Mouse (Mus musculus) neural tube, embryonic 11.5 days (tissue): ENCODE measurements at regions not wholly inside any gene's neighbourhood (a gene's known extent, or its start where the extent isn't known, plus 50 kb on each side); places are given as distances from the start of the nearest gene placed in this dataset.

ENCODE experiments used
- ATAC-seq: fragments of 200-750 bp; cut with Nextera tagmentation; 2 replicates; pipeline ENCODE4 v1.8.0; 2017; ENCODE audit warnings: moderate number of reproducible peaks, mild to moderate bottlenecking, moderate TSS enrichment, moderate library complexity; ENCODE audit not compliant: insufficient read depth, low FRiP score, low TSS enrichment
- DNase-seq: peaks from one replicate; pipeline ENCODE4 v3.0.0-alpha.2; 2015; ENCODE audit warnings: low spot score
- H3K27ac ChIP-seq: fragments of 300-500 bp; sonication (generic); 2 replicates; pipeline ENCODE4 v1.5.1; 2014; ENCODE audit warnings: low read depth, mild to moderate bottlenecking, low read length
- H3K27me3 ChIP-seq: fragments of 300-500 bp; sonication (generic); 2 replicates; pipeline ENCODE4 v1.6.1; 2014; ENCODE audit warnings: mild to moderate bottlenecking, low read length, mixed read lengths; ENCODE audit not compliant: control insufficient read depth, insufficient read depth
- H3K36me3 ChIP-seq: fragments of 300-500 bp; sonication (generic); 2 replicates; pipeline ENCODE4 v1.6.1; 2014; ENCODE audit warnings: mild to moderate bottlenecking, low read length, moderate library complexity, mixed read lengths; ENCODE audit not compliant: control insufficient read depth, insufficient read depth
- H3K4me1 ChIP-seq: fragments of 300-500 bp; sonication (generic); 2 replicates; pipeline ENCODE4 v1.6.1; 2014; ENCODE audit warnings: low read length, mixed read lengths; ENCODE audit not compliant: control insufficient read depth, insufficient read depth
- H3K4me2 ChIP-seq: fragments of 300-500 bp; sonication (generic); 2 replicates; pipeline ENCODE4 v1.6.1; 2014; ENCODE audit warnings: low read depth, mild to moderate bottlenecking, moderate library complexity
- H3K4me3 ChIP-seq: fragments of 300-500 bp; sonication (generic); 2 replicates; pipeline ENCODE4 v1.5.1; 2014; ENCODE audit warnings: low read depth, low read length
- H3K9ac ChIP-seq: fragments of 300-500 bp; sonication (generic); 2 replicates; pipeline ENCODE4 v1.6.1; 2014; ENCODE audit warnings: mild to moderate bottlenecking, low read length
- H3K9me3 ChIP-seq: fragments of 300-500 bp; sonication (generic); 2 replicates; pipeline ENCODE4 v1.6.1; 2016; ENCODE audit warnings: low read length; ENCODE audit not compliant: control insufficient read depth
- WGBS: fragments of 180-500 bp; shearing (Covaris S2); extraction: QIAGEN DNeasy Blood & Tissue Kit; methylation state at CpG from one replicate; pipeline ENCODE4 v1.1.7; 2014; 5-methylcytosine and 5-hydroxymethylcytosine counted together

- 67% methylated on average over 4 of the region's 4 CpGs for WGBS
- DNase-seq (no peak), ATAC-seq (no peak)
- H3K27me3 ChIP-seq: no peaks in the 10 kb centered on the region
- no peak overlapping the region for H3K27ac ChIP-seq
- H3K4me3 ChIP-seq: no peak overlapping the region
- H3K4me2 ChIP-seq: no peak overlapping the region
- no peaks in the 10 kb centered on the region for H3K9me3 ChIP-seq
- H3K9ac ChIP-seq: no peak overlapping the region
- H3K4me1 ChIP-seq: no peaks in the 10 kb centered on the region
- H3K36me3 ChIP-seq: no peaks in the 10 kb centered on the region
Observed at GRCm38 (mm10) chr8:33026973-33027372, 401.5 kb upstream of the 5930422O12Rik start.

- Histone ChIP-seq H3K36me3 (no peaks in the 10 kb centered on the region), H3K4me2 (no peak overlapping the region), H3K27me3 (no peaks in the 10 kb centered on the region), H3K27ac (no peak overlapping the region), H3K4me1 (no peaks in the 10 kb centered on the region), H3K4me3 (no peak overlapping the region), H3K9me3 (no peaks in the 10 kb centered on the region), H3K9ac (no peak overlapping the region)
- 82% methylated on average over 3 of the region's 3 CpGs for WGBS
- DNase-seq: no peak
- ATAC-seq: no peak
Observed at GRCm38 (mm10) chr8:33029453-33029852, 399.1 kb upstream of the 5930422O12Rik start.

- H3K9me3 ChIP-seq: peaks cover 4% of the 10 kb centered on the region; the same call in 1 of the 2 replicates
- no peaks in the 10 kb centered on the region for H3K36me3 ChIP-seq
- no peak for DNase-seq
- WGBS: 78% methylated on average over 8 of the region's 8 CpGs
- H3K4me2 ChIP-seq: no peak overlapping the region
- no peaks in the 10 kb centered on the region for H3K27me3 ChIP-seq
- no peak overlapping the region for H3K4me3 ChIP-seq
- no peak overlapping the region for H3K27ac ChIP-seq
- ATAC-seq: no peak
- no peaks in the 10 kb centered on the region for H3K4me1 ChIP-seq
- no peak overlapping the region for H3K9ac ChIP-seq
Observed at GRCm38 (mm10) chr8:33052017-33052416, 376.5 kb upstream of the 5930422O12Rik start.

- ATAC-seq (no peak), DNase-seq (no peak)
- H3K4me3 ChIP-seq: no peak overlapping the region
- WGBS: 93% methylated on average over 3 of the region's 3 CpGs
- H3K9ac ChIP-seq: no peak overlapping the region
- H3K4me2 ChIP-seq: no peak overlapping the region
- no peaks in the 10 kb centered on the region for H3K36me3 ChIP-seq
- H3K9me3 ChIP-seq: no peaks in the 10 kb centered on the region
- no peaks in the 10 kb centered on the region for H3K27me3 ChIP-seq
- H3K27ac ChIP-seq: no peak overlapping the region
- no peaks in the 10 kb centered on the region for H3K4me1 ChIP-seq
Observed at GRCm38 (mm10) chr8:33065566-33065965, 362.9 kb upstream of the 5930422O12Rik start.

GRCm38 (mm10) chr8:33066168-33066567 lies 362.3 kb upstream of the 5930422O12Rik start:
- 88% methylated on average over 6 of the region's 6 CpGs for WGBS
- ATAC-seq: no peak
- no peaks in the 10 kb centered on the region for H3K4me1 ChIP-seq

GRCm38 (mm10) chr8:33067453-33068039 lies 361.0 kb upstream of the 5930422O12Rik start:
- no peaks in the 10 kb centered on the region for H3K27me3 ChIP-seq
- no peak overlapping the region for H3K4me3 ChIP-seq
- H3K36me3 ChIP-seq: no peaks in the 10 kb centered on the region
- no peak overlapping the region for H3K4me2 ChIP-seq
- no peak for ATAC-seq
- WGBS: 75% methylated on average over 8 of the region's 8 CpGs
- H3K4me1 ChIP-seq: no peaks in the 10 kb centered on the region
- H3K27ac ChIP-seq: no peak overlapping the region
- H3K9ac ChIP-seq: no peak overlapping the region
- no peak for DNase-seq
- H3K9me3 ChIP-seq: no peaks in the 10 kb centered on the region

More at GRCm38 (mm10) chr8:33066168-33066567, 362.3 kb upstream of the 5930422O12Rik start:
- Histone ChIP-seq H3K27me3 (no peaks in the 10 kb centered on the region), H3K4me3 (no peak overlapping the region), H3K9me3 (no peaks in the 10 kb centered on the region), H3K9ac (no peak overlapping the region), H3K27ac (no peak overlapping the region), H3K36me3 (no peaks in the 10 kb centered on the region), H3K4me2 (no peak overlapping the region)
- DNase-seq: no peak

GRCm38 (mm10) chr8:33068468-33068867 lies 360.0 kb upstream of the 5930422O12Rik start:
- H3K36me3 ChIP-seq: no peaks in the 10 kb centered on the region
- no peak overlapping the region for H3K9ac ChIP-seq
- H3K9me3 ChIP-seq: no peaks in the 10 kb centered on the region
- no peaks in the 10 kb centered on the region for H3K4me1 ChIP-seq
- ATAC-seq (no peak), DNase-seq (no peak)
- no peaks in the 10 kb centered on the region for H3K27me3 ChIP-seq
- no peak overlapping the region for H3K4me2 ChIP-seq
- H3K4me3 ChIP-seq: no peak overlapping the region
- H3K27ac ChIP-seq: no peak overlapping the region
- 85% methylated on average over 5 of the region's 5 CpGs for WGBS

- H3K4me1 ChIP-seq: no peaks in the 10 kb centered on the region
- H3K27me3 ChIP-seq: no peaks in the 10 kb centered on the region
- no peak overlapping the region for H3K9ac ChIP-seq
- H3K36me3 ChIP-seq: no peaks in the 10 kb centered on the region
- H3K27ac ChIP-seq: no peak overlapping the region
- H3K4me3 ChIP-seq: no peak overlapping the region
- DNase-seq (no peak), ATAC-seq (no peak)
- H3K4me2 ChIP-seq: no peak overlapping the region
- WGBS: 59% methylated on average over 1 of the region's 1 CpGs
- no peaks in the 10 kb centered on the region for H3K9me3 ChIP-seq
Observed at GRCm38 (mm10) chr8:33075186-33075585, 353.3 kb upstream of the 5930422O12Rik start.

GRCm38 (mm10) chr8:33076253-33076652 lies 352.3 kb upstream of the 5930422O12Rik start:
- H3K4me1 ChIP-seq: no peaks in the 10 kb centered on the region
- no peak overlapping the region for H3K4me2 ChIP-seq
- no peaks in the 10 kb centered on the region for H3K36me3 ChIP-seq
- DNase-seq (no peak), ATAC-seq (no peak)
- no peak overlapping the region for H3K27ac ChIP-seq
- 70% methylated on average over 6 of the region's 6 CpGs for WGBS
- H3K27me3 ChIP-seq: no peaks in the 10 kb centered on the region
- no peak overlapping the region for H3K9ac ChIP-seq
- no peaks in the 10 kb centered on the region for H3K9me3 ChIP-seq
- no peak overlapping the region for H3K4me3 ChIP-seq
